Mouse (Mus musculus): ENCODE data around the gene Tnk2.

DNA sequence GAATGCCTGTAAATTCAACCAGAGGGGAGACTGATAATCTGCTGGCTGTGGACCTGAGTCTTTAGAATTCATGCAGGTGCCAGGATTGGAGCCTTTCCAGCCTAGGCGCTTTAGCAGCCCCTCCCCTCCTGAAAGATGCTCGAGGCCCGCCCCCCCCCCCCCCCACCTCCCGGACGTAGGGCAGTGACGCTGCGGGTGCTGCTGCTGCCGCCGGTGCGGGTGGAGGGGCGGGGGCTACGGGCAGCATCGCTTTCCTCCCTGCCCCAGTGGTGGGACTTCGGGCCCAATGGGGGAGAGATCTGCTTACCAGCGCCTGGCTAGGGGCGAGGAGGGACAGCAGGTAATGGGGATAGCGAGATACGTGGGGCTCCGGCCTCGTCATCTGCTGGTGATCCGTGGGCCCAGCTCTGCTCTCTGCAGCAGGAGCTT lies 15.1 kb downstream of the Tnk2 start:
- peak; percentile 22; the same call in 1 of the 2 replicates for TF ChIP-seq POLR2A (IDR thresholded peaks at IDR 0.05; ENCODE audit: extremely low read depth, insufficient read depth, low read length)
- no peak for TF ChIP-seq CTCF (IDR thresholded peaks at IDR 0.05; ENCODE audit: extremely low read depth, insufficient read depth, low read length)

Data from cortical plate, adult 2 months (tissue).